Mouse (Mus musculus): ENCODE results near the gene Epc2. TPM values are rescaled to one million over a fixed set of nuclear protein-coding genes. Genes with fewer than 3 reads are reported as not detected.
"Not testable (repeated sequence)": the region's sequence is repeated elsewhere in the genome, so short reads cannot be mapped to it uniquely, and the experiment has no call there.

Epc2 gene
- total RNA-seq, 4 experiments from 2014 or later, result 48.0 to 60.4 (median 57.8) TPM

- DNase-seq (ENCODE audit: low spot score in 2 of 2), result no peak
These were observed 20.5 kb downstream of the Epc2 start for GRCm38 (mm10) chr2:49471641-49472355.

DNA sequence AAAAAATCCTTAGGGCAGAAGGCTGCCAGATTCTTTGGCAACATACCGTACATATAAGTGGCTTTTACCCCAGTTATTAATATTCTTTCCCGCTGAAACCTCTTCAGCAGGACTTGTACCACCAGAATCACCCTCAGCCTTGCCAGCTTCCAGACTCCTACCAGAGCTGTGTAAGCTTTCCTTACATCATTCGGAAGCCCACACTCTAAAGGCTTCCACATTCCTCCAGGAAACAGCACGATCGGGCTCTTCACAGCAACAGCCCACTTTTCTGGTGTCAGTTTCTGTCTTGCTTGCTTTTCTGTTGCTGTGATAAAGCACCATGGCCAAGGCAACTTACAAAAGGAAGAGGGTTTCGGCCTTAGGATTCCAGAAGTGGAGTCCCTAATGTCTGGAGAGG is 21.2 kb downstream of the Epc2 start:
- no peak for DNase-seq (ENCODE audit: low spot score in 2 of 2)

- no peak for DNase-seq (ENCODE audit: low spot score in 2 of 2)
These were observed 30.9 kb downstream of the Epc2 start for GRCm38 (mm10) chr2:49482146-49482545.

DNA sequence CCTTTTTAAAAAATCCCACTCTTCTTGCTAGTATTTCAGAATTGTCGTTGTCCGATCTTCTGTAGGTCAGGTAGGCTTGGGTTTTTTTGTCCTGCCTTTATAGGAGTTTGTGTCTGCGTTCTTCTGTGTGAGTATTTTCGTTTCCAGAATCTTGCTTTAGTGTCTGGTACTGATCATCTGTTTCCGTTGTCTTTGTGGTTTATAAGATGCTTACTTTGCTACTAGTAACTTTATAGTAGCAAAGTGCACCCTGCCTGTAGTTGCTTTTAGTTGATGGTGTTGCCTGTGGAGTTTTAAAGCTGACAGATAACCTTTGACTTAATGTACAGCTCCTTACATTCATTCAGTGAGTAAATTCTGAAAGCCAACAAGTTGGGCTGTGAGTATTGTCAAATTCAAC is 32.1 kb downstream of the Epc2 start:
- DNase-seq (ENCODE audit: low spot score in 2 of 2), result no peak

GRCm38 (mm10) chr2:49501435-49501834 is 50.1 kb downstream of the Epc2 start:
- DNase-seq (ENCODE audit: low spot score in 2 of 2), result no peak

- DNase-seq (ENCODE audit: low spot score in 2 of 2), result no peak
These were observed 52.3 kb downstream of the Epc2 start for GRCm38 (mm10) chr2:49503596-49503995.

DNA sequence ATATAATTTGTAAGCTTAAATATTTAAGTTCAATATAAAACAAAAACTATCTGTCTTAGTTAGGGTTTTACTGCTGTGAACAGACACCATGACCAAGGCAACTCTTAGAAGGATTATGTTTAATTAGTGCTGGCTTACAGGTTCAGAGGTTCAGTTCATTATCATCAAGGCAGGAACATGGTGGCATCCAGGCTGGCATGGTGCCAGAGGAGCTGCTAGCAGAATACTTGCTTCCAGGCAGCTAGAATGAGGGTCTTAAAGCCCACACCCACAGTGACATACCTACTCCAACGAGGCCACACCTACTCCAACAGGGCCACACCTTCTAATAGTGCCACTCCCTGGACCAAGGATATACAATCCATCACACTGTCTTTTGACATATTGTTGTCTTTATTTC is 53.9 kb downstream of the Epc2 start:
- DNase-seq (ENCODE audit: low spot score in 2 of 2), result not testable (repeated sequence)

GRCm38 (mm10) chr2:49510832-49511231 is 59.5 kb downstream of the Epc2 start:
- no peak for DNase-seq (ENCODE audit: low spot score in 2 of 2)

DNA sequence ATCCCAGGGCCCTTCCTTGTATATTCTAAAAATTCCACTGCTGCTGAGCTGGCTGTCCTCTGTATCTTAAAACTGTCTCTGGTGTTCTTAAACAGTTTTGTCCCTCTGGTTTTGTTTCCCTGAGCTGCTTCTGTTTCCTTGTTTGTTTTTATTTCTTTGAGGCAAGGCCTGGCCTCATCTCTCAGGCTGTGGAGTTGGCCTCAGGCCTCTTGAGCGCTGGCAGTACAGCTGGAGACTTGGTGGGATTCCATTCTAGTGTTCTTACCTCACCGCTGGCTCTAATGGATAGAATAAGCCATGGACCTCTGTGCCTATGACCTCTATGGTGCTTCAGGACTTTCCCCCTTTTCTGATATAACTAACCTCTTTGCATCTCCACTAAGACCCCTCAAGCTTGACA is 64.7 kb downstream of the Epc2 start:
- no peak for DNase-seq (ENCODE audit: low spot score in 2 of 2)

DNA sequence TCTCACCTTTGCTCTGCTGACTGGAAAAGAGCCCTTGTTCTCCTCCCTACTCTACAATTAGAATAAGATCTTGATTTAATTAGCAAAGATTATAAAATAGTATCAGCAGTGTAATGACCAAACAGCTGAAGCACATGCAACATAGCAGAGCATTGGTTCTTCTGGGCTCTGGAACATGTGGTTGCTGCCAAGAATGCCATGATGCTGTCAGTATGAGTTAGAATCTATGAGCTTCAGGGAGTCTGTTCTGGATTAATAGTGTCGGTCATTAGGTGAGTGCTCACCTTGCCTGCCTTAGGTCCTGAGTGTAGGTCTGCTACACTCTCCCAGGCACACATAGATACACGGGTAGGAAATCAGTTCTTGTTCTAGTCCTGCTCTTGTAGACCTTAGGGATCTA is 69.1 kb downstream of the Epc2 start:
- no peak for DNase-seq (ENCODE audit: low spot score in 2 of 2)

GRCm38 (mm10) chr2:49520989-49521388 is 69.7 kb downstream of the Epc2 start:
- DNase-seq (ENCODE audit: low spot score in 2 of 2), result peak in 1 of 2 experiments; percentile 14

DNA sequence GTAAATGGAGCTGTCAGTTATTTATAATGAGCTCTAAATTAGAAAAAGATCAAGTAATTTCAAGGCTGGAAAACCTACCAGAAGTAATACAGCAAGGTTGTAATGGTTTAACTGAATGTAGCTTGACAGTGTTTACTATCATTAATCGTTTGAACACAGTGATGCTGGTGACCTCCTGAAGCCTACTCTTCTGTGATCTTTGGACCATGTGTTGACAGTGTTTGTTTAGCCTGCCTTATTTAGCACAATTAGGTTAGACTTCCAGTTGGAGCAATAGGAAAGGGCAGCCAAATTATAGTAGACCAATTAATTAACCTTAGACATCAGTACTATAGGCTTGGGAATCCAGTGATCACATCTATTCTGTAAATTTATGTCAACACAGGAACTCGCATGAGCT is 70.3 kb downstream of the Epc2 start:
- no peak for DNase-seq (ENCODE audit: low spot score in 2 of 2)

GRCm38 (mm10) chr2:49522578-49522977 is 71.3 kb downstream of the Epc2 start:
- DNase-seq (ENCODE audit: low spot score in 2 of 2), result no peak

DNA sequence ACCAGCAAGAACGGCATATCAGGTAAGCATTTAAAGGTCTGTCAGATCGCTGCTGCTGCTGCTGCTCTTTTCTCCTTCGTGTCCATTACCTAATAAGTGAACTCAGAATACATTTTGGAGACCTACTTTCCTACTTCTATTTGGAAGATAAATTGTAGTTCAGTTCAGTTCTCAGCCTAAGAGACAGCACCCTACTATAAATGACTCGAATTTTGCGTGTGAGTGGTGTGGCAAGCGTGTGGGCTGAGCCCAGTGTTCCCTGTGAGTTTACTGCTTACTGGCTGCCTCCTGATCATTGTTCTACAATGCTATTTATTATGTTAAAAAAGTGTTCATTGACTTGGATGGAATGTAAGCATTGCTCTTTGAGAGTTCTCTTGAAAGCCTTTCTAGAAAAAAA is 85.9 kb downstream of the Epc2 start:
- no peak for DNase-seq (ENCODE audit: low spot score in 2 of 2)

- no peak for DNase-seq (ENCODE audit: low spot score in 2 of 2)
These were observed 86.8 kb downstream of the Epc2 start for GRCm38 (mm10) chr2:49538056-49538455.

- no peak for DNase-seq (ENCODE audit: low spot score in 2 of 2)
These were observed 88.5 kb downstream of the Epc2 start for GRCm38 (mm10) chr2:49539745-49540144.

DNA sequence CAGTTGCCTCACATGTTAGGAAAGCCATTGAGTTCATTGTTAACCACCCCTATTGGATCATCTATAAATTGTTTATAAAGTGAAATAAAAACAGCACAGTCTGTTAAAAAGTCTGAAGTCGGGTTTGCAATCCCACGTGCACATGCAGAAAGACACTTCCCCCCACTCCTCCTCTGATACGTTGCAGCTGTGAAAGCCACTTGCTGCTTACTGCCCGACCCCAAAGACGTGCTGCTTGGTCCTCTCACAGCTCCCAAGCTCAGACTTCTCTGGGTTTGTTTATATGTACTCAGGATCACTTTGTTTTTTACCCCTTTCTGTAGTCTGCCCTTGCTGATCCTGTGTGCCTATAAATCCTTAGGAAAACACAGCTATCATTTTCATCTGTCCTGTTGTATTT is 96.5 kb downstream of the Epc2 start:
- DNase-seq (ENCODE audit: low spot score in 2 of 2), result no peak

- no peak for DNase-seq (ENCODE audit: low spot score in 2 of 2)
These were observed 97.2 kb downstream of the Epc2 start for GRCm38 (mm10) chr2:49548492-49548891.

DNA sequence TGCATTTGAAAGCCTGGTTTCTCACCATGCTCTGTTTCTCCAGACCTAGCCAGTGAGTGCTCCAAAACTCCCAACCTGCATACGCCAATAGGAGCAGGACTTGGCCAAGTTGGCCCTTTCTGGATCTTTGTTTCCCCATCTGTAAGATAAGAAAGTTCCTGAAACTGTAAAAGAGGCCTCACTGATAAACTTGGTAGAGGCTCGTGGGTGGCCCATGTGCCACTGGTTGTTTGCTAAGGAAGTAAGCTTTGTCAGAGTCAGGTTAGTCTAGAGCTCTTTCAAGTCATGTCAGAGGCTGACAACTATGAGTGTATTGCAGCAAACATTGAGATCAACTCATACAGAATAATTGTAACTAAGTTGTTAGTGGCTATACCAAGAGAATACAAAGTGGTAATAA is 101.8 kb downstream of the Epc2 start:
- no peak for DNase-seq (ENCODE audit: low spot score in 2 of 2)

- no peak for DNase-seq (ENCODE audit: low spot score in 2 of 2)
These were observed 106.1 kb downstream of the Epc2 start for GRCm38 (mm10) chr2:49557339-49557738.

GRCm38 (mm10) chr2:49558361-49558760 is 107.1 kb downstream of the Epc2 start:
- DNase-seq (ENCODE audit: low spot score in 2 of 2), result no peak

GRCm38 (mm10) chr2:49562688-49563350 is 111.5 kb downstream of the Epc2 start:
- DNase-seq (ENCODE audit: low spot score in 2 of 2), result peak; percentile 15 to 79
